Comparison of ENCODE assay signal across 9 mouse cellular contexts in genomic region chr8:70657739-70658138, GRCm38 (mm10). TPM values are rescaled to one million over a fixed set of nuclear protein-coding genes. Genes with fewer than 3 reads are reported as not detected.
DNase-seq lines count a peak whose midpoint lies in the region; ATAC-seq and TF ChIP-seq lines count a peak whose summit lies in the region.
"Had no signal": no experiment of that assay in that cellular context is flagged by ENCODE, and none has a peak within 500 bp of the region (broad histone marks: within the 10 kb centered on the region; RNA-seq: fewer than 3 reads in every experiment).

No protein-coding gene starts in this region.

- no peak for TF ChIP-seq CTCF in layer of hippocampus, adult 2 months (conservative IDR thresholded peaks at IDR 0.05)

- H3K4me2 ChIP-seq in forebrain, embryonic 13.5 days = peak overlapping the region; percentile 87
- peak overlapping the region; percentile 91; the same call in 1 of the 2 replicates for H3K4me2 ChIP-seq in liver, embryonic 12.5 days
- H3K4me2 ChIP-seq in stomach, embryonic 14.5 days (replicated peaks; ENCODE audit: low read depth, low read length) = peak overlapping the region; percentile 92; the same call in 1 of the 2 replicates

- H3K27me3 ChIP-seq in forebrain, embryonic 13.5 days = no peaks in the 10 kb centered on the region
- H3K27me3 ChIP-seq in liver, embryonic 12.5 days (replicated peaks) = no peaks in the 10 kb centered on the region
- no peaks in the 10 kb centered on the region for H3K27me3 ChIP-seq in stomach, embryonic 14.5 days (ENCODE audit: control insufficient read depth, insufficient read depth, low read length)

- no peaks in the 10 kb centered on the region for H3K9me3 ChIP-seq in forebrain, embryonic 13.5 days (replicated peaks)
- no peaks in the 10 kb centered on the region for H3K9me3 ChIP-seq in liver, embryonic 12.5 days (replicated peaks)
- no peaks in the 10 kb centered on the region for H3K9me3 ChIP-seq in stomach, embryonic 14.5 days (ENCODE audit: control insufficient read depth, low read depth, low read length)
- H3K9me3 ChIP-seq: G1E had no signal

- no peak for DNase-seq in layer of hippocampus, adult 2 months (ENCODE audit: low spot score in 2 of 2)
- DNase-seq in layer of hippocampus, adult 18-20 months (ENCODE audit: low spot score in 2 of 2) = no peak
- no peak for DNase-seq in left cerebral cortex, adult 8-10 months (ENCODE audit: low spot score in 2 of 2)
- no peak for DNase-seq in thymus, adult 18-20 months
- no peak for DNase-seq in embryo, embryonic 10.5 days (ENCODE audit: low spot score)

- H3K36me3 ChIP-seq in forebrain, embryonic 13.5 days (ENCODE audit: poor library complexity, severe bottlenecking) = peaks cover 17% of the 10 kb centered on the region
- H3K36me3 ChIP-seq in liver, embryonic 12.5 days = peaks cover 28% of the 10 kb centered on the region
- H3K36me3 ChIP-seq in stomach, embryonic 14.5 days (ENCODE audit: control insufficient read depth, insufficient read depth, low read length) = peaks cover 27% of the 10 kb centered on the region

- no peak overlapping the region for H3K4me3 ChIP-seq in layer of hippocampus, adult 2 months
- peak overlapping the region; percentile 76 for H3K4me3 ChIP-seq in forebrain, embryonic 13.5 days
- H3K4me3 ChIP-seq in liver, embryonic 12.5 days = no peak overlapping the region
- H3K4me3 ChIP-seq in stomach, embryonic 14.5 days (ENCODE audit: low read depth, low read length) = peak overlapping the region; percentile 78; the same call in 1 of the 2 replicates

- peak overlapping the region; percentile 48; the same call in 1 of the 2 replicates for H3K27ac ChIP-seq in layer of hippocampus, adult 2 months
- peak overlapping the region; percentile 96 for H3K27ac ChIP-seq in forebrain, embryonic 13.5 days
- peak overlapping the region; percentile 10; the same call in 1 of the 2 replicates for H3K27ac ChIP-seq in liver, embryonic 12.5 days
- H3K27ac ChIP-seq in stomach, embryonic 14.5 days (ENCODE audit: low read length) = no peak overlapping the region

- H3K4me1 ChIP-seq in forebrain, embryonic 13.5 days = peaks cover 53% of the 10 kb centered on the region
- peaks cover 44% of the 10 kb centered on the region for H3K4me1 ChIP-seq in liver, embryonic 12.5 days
- peaks cover 18% of the 10 kb centered on the region for H3K4me1 ChIP-seq in stomach, embryonic 14.5 days (ENCODE audit: control insufficient read depth, insufficient read depth, low read length)

- H3K9ac ChIP-seq in forebrain, embryonic 13.5 days = 0 out of 2 replicates have a peak overlapping the region, but pooled peaks have one; percentile 4
- H3K9ac ChIP-seq in liver, embryonic 12.5 days = 0 out of 2 replicates have a peak overlapping the region, but pooled peaks have one; percentile 15
- no peak overlapping the region for H3K9ac ChIP-seq in stomach, embryonic 14.5 days (replicated peaks; ENCODE audit: low read depth, low read length)

- ATAC-seq in forebrain, embryonic 13.5 days = no peak
- no peak for ATAC-seq in liver, embryonic 12.5 days
- ATAC-seq in stomach, embryonic 14.5 days (ENCODE audit: insufficient number of reproducible peaks, insufficient read depth, low FRiP score, low read depth) = no peak

- 82% methylated on average over 2 of the region's 2 CpGs for WGBS in forebrain, embryonic 13.5 days
- WGBS in liver, embryonic 12.5 days (ENCODE audit: insufficient replicate concordance) = 82% methylated on average over 2 of the region's 2 CpGs
- 84% methylated on average over 2 of the region's 2 CpGs for WGBS in stomach, embryonic 14.5 days

RNA-seq across cellular contexts. Expression of gene Pgpep1, which starts 2.4 kb away (rescaled TPM):
- 10 to 100 TPM; 25.4 to 29.1 TPM for total RNA-seq in layer of hippocampus, adult 2 months (2021)
- 10 to 100 TPM; 20.0 to 23.3 TPM for total RNA-seq in layer of hippocampus, adult 18-20 months (2021)
- 64.6 and 80.8 TPM in 2 replicates for polyA plus RNA-seq in forebrain, embryonic 13.5 days (2015; fragmentation: Nextera tagmentation; extraction: Ambion mirVana)
- 19.6 and 24.2 TPM in 2 replicates for polyA plus RNA-seq in liver, embryonic 12.5 days (2016; fragmentation: Nextera tagmentation; extraction: Ambion mirVana)
- 67.7 and 70.8 TPM in 2 replicates for polyA plus RNA-seq in stomach, embryonic 14.5 days (2014; fragmentation: Nextera tagmentation; extraction: Ambion mirVana)
- total RNA-seq in left cerebral cortex, adult 8-10 months (2022) = 10 to 100 TPM; 11.2 to 17.0 (median 13.4) TPM

RNA-seq across cellular contexts. Expression of gene Lsm4, which starts 15.3 kb away (rescaled TPM):
- total RNA-seq in layer of hippocampus, adult 2 months (2021) = 10 to 100 TPM; 58.2 to 61.8 TPM
- 10 to 100 TPM; 63.8 to 71.5 TPM for total RNA-seq in layer of hippocampus, adult 18-20 months (2021)
- 238 and 239 TPM in 2 replicates for polyA plus RNA-seq in forebrain, embryonic 13.5 days (2015; fragmentation: Nextera tagmentation; extraction: Ambion mirVana)
- polyA plus RNA-seq in liver, embryonic 12.5 days (2016; fragmentation: Nextera tagmentation; extraction: Ambion mirVana) = 266 and 269 TPM in 2 replicates
- polyA plus RNA-seq in stomach, embryonic 14.5 days (2014; fragmentation: Nextera tagmentation; extraction: Ambion mirVana) = 234 and 244 TPM in 2 replicates
- 10 to 100 TPM; 61.5 to 65.0 (median 63.0) TPM for total RNA-seq in left cerebral cortex, adult 8-10 months (2022)

RNA-seq across cellular contexts. Expression of gene Gdf15, which starts 25.5 kb away (rescaled TPM):
- total RNA-seq in layer of hippocampus, adult 2 months (2021) = under 1 TPM in 1 of 2 experiments, not detected in 1; 0.25 TPM
- total RNA-seq in layer of hippocampus, adult 18-20 months (2021) = not detected
- 0.15 TPM in 1 of 2 replicates, not detected in the other for polyA plus RNA-seq in forebrain, embryonic 13.5 days (2015; fragmentation: Nextera tagmentation; extraction: Ambion mirVana)
- polyA plus RNA-seq in liver, embryonic 12.5 days (2016; fragmentation: Nextera tagmentation; extraction: Ambion mirVana) = 4.4 and 4.9 TPM in 2 replicates
- 0.17 and 0.24 TPM in 2 replicates for polyA plus RNA-seq in stomach, embryonic 14.5 days (2014; fragmentation: Nextera tagmentation; extraction: Ambion mirVana)
- total RNA-seq in left cerebral cortex, adult 8-10 months (2022) = not detected
- total RNA-seq: G1E had no signal

RNA-seq across cellular contexts. Expression of gene Jund, which starts 41.0 kb away (rescaled TPM):
- 100 to 1,000 TPM; 165 to 181 TPM for total RNA-seq in layer of hippocampus, adult 2 months (2021)
- total RNA-seq in layer of hippocampus, adult 18-20 months (2021) = 100 to 1,000 TPM; 186 to 200 TPM
- polyA plus RNA-seq in forebrain, embryonic 13.5 days (2015; fragmentation: Nextera tagmentation; extraction: Ambion mirVana) = 58.6 and 68.8 TPM in 2 replicates
- 59.5 and 66.8 TPM in 2 replicates for polyA plus RNA-seq in liver, embryonic 12.5 days (2016; fragmentation: Nextera tagmentation; extraction: Ambion mirVana)
- polyA plus RNA-seq in stomach, embryonic 14.5 days (2014; fragmentation: Nextera tagmentation; extraction: Ambion mirVana) = 78.9 and 105 TPM in 2 replicates
- 100 to 1,000 TPM; 206 to 222 (median 214) TPM for total RNA-seq in left cerebral cortex, adult 8-10 months (2022)

RNA-seq across cellular contexts. Expression of gene Lrrc25, which starts 41.8 kb away (rescaled TPM):
- total RNA-seq in layer of hippocampus, adult 2 months (2021) = under 1 TPM; 0.54 to 0.97 TPM
- under 1 TPM; 0.33 to 0.37 TPM for total RNA-seq in layer of hippocampus, adult 18-20 months (2021)
- polyA plus RNA-seq in forebrain, embryonic 13.5 days (2015; fragmentation: Nextera tagmentation; extraction: Ambion mirVana) = 0.65 and 0.68 TPM in 2 replicates
- polyA plus RNA-seq in liver, embryonic 12.5 days (2016; fragmentation: Nextera tagmentation; extraction: Ambion mirVana) = 4.1 and 4.6 TPM in 2 replicates
- polyA plus RNA-seq in stomach, embryonic 14.5 days (2014; fragmentation: Nextera tagmentation; extraction: Ambion mirVana) = 1.9 and 2.9 TPM in 2 replicates
- total RNA-seq in left cerebral cortex, adult 8-10 months (2022) = 1 to 10 TPM in 1 of 4 experiments, under 1 TPM in 3; 0.55 to 1.3 (median 0.87) TPM

Comparison
In these comparisons a context has a peak if more than half of its experiments do, and no peak if none do; other contexts are left out.
1. H3K4me3 ChIP-seq: peak in forebrain, embryonic 13.5 days (single experiment) and stomach, embryonic 14.5 days (single experiment); none in layer of hippocampus, adult 2 months (single experiment) and liver, embryonic 12.5 days (single experiment).
2. Peak in every context shown above with its lines, with median percentiles within 50 percentile points of each other: H3K4me2 ChIP-seq.